Mouse (Mus musculus) embryo, embryonic 11.5 days (tissue): ENCODE results near the gene Mcpt2.
"Not testable (repeated sequence)": the region's sequence is repeated elsewhere in the genome, so short reads cannot be mapped to it uniquely, and the experiment has no call there.

Source experiments
- DNase-seq: peaks from one replicate; pipeline ENCODE4 v3.0.0-alpha.2; 2012; ENCODE audit warnings: low read depth, low spot score

Gene Mcpt2

GRCm38 (mm10) chr14:56041792-56042191 lies at the start of gene Mcpt2:
TSS of gene Mcpt2 (plus strand) at chr14:56042041.
- DNase-seq = not testable (repeated sequence)

GRCm38 (mm10) chr14:56013147-56013546 lies 28.7 kb upstream of the Mcpt2 start:
- no peak for DNase-seq

- no peak for DNase-seq
Observed at GRCm38 (mm10) chr14:56013924-56014323, 27.9 kb upstream of the Mcpt2 start.

- not testable (repeated sequence) for DNase-seq
Observed at GRCm38 (mm10) chr14:56017671-56018070, 24.2 kb upstream of the Mcpt2 start, which contains the start of gene Mcpt1. TSS of gene Mcpt1 (plus strand) at chr14:56017971.

- DNase-seq = no peak
Observed at GRCm38 (mm10) chr14:56019446-56019845, 22.4 kb upstream of the Mcpt2 start.

GRCm38 (mm10) chr14:56021305-56021704 lies 20.5 kb upstream of the Mcpt2 start:
- DNase-seq = not testable (repeated sequence)

- DNase-seq = not testable (repeated sequence)
Observed at GRCm38 (mm10) chr14:56030395-56030794, 11.4 kb upstream of the Mcpt2 start, which contains the start of gene Mcpt9. TSS of gene Mcpt9 (minus strand) at chr14:56030495.

- no peak for DNase-seq
Observed at GRCm38 (mm10) chr14:56034433-56034832, 7.4 kb upstream of the Mcpt2 start.

- no peak for DNase-seq
Observed at GRCm38 (mm10) chr14:56055408-56055807, 13.6 kb downstream of the Mcpt2 start.

GRCm38 (mm10) chr14:56057722-56058121 lies 15.9 kb downstream of the Mcpt2 start:
- no peak for DNase-seq

GRCm38 (mm10) chr14:56062213-56062612 lies 20.4 kb downstream of the Mcpt2 start, which contains the start of gene Mcpt4:
TSS of gene Mcpt4 (minus strand) at chr14:56062313.
- not testable (repeated sequence) for DNase-seq

GRCm38 (mm10) chr14:56082016-56082415 lies 40.2 kb downstream of the Mcpt2 start:
- DNase-seq = no peak

- no peak for DNase-seq
Observed at GRCm38 (mm10) chr14:56085167-56085566, 43.3 kb downstream of the Mcpt2 start, which contains the start of gene Mcpt8. TSS of gene Mcpt8 (minus strand) at chr14:56085273.

- no peak for DNase-seq
Observed at GRCm38 (mm10) chr14:56086711-56087110, 44.9 kb downstream of the Mcpt2 start.

- DNase-seq = no peak
Observed at GRCm38 (mm10) chr14:56093353-56093752, 51.5 kb downstream of the Mcpt2 start.
